Mouse (Mus musculus) cerebellum, adult 2 months (tissue): ENCODE measurements around the gene Axdnd1. TPM values are rescaled to one million over a fixed set of nuclear protein-coding genes. Genes with fewer than 3 reads are reported as not detected.
"Not testable (repeated sequence)": the region's sequence is repeated elsewhere in the genome, so short reads cannot be mapped to it uniquely, and the experiment has no call there.

Source experiments
- DNase-seq, 2 experiments: peaks; one replicate each; pipeline ENCODE4 v3.0.0; 2021
- H3K27ac ChIP-seq: fragments of 200-500 bp; 2 replicates; pipeline ENCODE4 v1.5.1; 2012; ENCODE audit warnings: low read length, control low read depth, inconsistent platforms; ENCODE audit not compliant: insufficient read depth
- H3K27me3 ChIP-seq: fragments of 200-500 bp; 2 replicates; pipeline ENCODE4 v1.6.1; 2012; ENCODE audit warnings: inconsistent platforms, mild to moderate bottlenecking, low read length, moderate library complexity; ENCODE audit not compliant: control insufficient read depth, insufficient read depth
- H3K4me1 ChIP-seq: fragments of 200-500 bp; 2 replicates; pipeline ENCODE4 v1.6.1; 2011; ENCODE audit warnings: low read length; ENCODE audit not compliant: control insufficient read depth, insufficient read depth
- H3K4me3 ChIP-seq: fragments of 200-500 bp; replicated peaks from 2 replicates; pipeline ENCODE3; 2011; ENCODE audit warnings: mild to moderate bottlenecking, low read depth, low read length, control low read depth; ENCODE audit not compliant: insufficient read depth
- CTCF ChIP-seq: fragments of 200-500 bp; IDR thresholded peaks from 2 replicates; pipeline ENCODE4 v1.5.1; 2011; ENCODE audit warnings: low read depth, mild to moderate bottlenecking, control low read depth, low read length, moderate library complexity, borderline replicate concordance; ENCODE audit not compliant: insufficient read depth
- POLR2A ChIP-seq: fragments of 200-500 bp; IDR thresholded peaks from 2 replicates; pipeline ENCODE4 v1.6.1; 2011; ENCODE audit warnings: low read length, control low read depth, borderline replicate concordance; ENCODE audit not compliant: insufficient read depth
- WGBS: fragments of 180-500 bp; shearing (Covaris S2); methylation state at CpG from one replicate; pipeline ENCODE4 v1.1.7; 2018; 5-methylcytosine and 5-hydroxymethylcytosine counted together
- polyA plus RNA-seq: library from polyadenylated mRNA; depleted of rRNA; stranded (reverse); fragments of >200 nt; gene quantifications from 2 replicates; pipeline ENCODE4 v1.2.3, GENCODE M21; 2012

The Axdnd1 gene
- polyA plus RNA-seq, 1 experiment: 0.38 TPM

GRCm38 (mm10) chr1:156302911-156303749, 117.8 kb downstream of the Axdnd1 start, which contains the start of gene Tdrd5:
Gene Tdrd5, minus strand, starts transcription at chr1:156303664.
- H3K27ac ChIP-seq: no peak within 1 kb of the TSS
- H3K27me3 ChIP-seq: no peaks in the 10 kb centered on the region; the same call in 1 of the 2 replicates
- peak within 1 kb of the TSS; percentile 33 for H3K4me3 ChIP-seq
- no peaks in the 10 kb centered on the region for H3K4me1 ChIP-seq
- DNase-seq: peak; percentile 9 to 26
- TF ChIP-seq POLR2A (no peak), CTCF (no peak)
- WGBS: under 1% methylated on average over 85 of the region's 85 CpGs

GRCm38 (mm10) chr1:156290016-156290415, 130.9 kb downstream of the Axdnd1 start:
- WGBS: 97% methylated on average over 6 of the region's 6 CpGs

GRCm38 (mm10) chr1:156289222-156289587, 131.8 kb downstream of the Axdnd1 start:
- DNase-seq, H3K27ac ChIP-seq, H3K27me3 ChIP-seq, H3K4me3 ChIP-seq, H3K4me1 ChIP-seq: not testable (repeated sequence)
- WGBS: 61% methylated on average over 10 of the region's 10 CpGs

More at GRCm38 (mm10) chr1:156290016-156290415, 130.9 kb downstream of the Axdnd1 start:
- H3K27me3 ChIP-seq: no peaks in the 10 kb centered on the region
- H3K27ac ChIP-seq: no peak overlapping the region
- TF ChIP-seq CTCF: no peak
- no peak for TF ChIP-seq POLR2A
- DNase-seq: no peak
- H3K4me1 ChIP-seq: no peaks in the 10 kb centered on the region
- H3K4me3 ChIP-seq: no peak overlapping the region

- WGBS: 73% methylated on average over 9 of the region's 9 CpGs
- Histone ChIP-seq H3K27me3 (no peaks in the 10 kb centered on the region), H3K27ac (no peak overlapping the region), H3K4me1 (no peaks in the 10 kb centered on the region), H3K4me3 (no peak overlapping the region)
- TF ChIP-seq POLR2A: no peak
- DNase-seq: no peak
These were observed 132.3 kb downstream of the Axdnd1 start for GRCm38 (mm10) chr1:156288556-156289221.

GRCm38 (mm10) chr1:156285541-156285896, 135.4 kb downstream of the Axdnd1 start:
- TF ChIP-seq CTCF (no peak), POLR2A (no peak)
- 54% methylated on average over 5 of the region's 5 CpGs for WGBS
- H3K27ac ChIP-seq: no peak overlapping the region
- no peaks in the 10 kb centered on the region for H3K4me1 ChIP-seq
- no peak overlapping the region for H3K4me3 ChIP-seq
- DNase-seq: no peak
- H3K27me3 ChIP-seq: no peaks in the 10 kb centered on the region

GRCm38 (mm10) chr1:156284851-156285540, 136.0 kb downstream of the Axdnd1 start:
- no peak for TF ChIP-seq CTCF
- TF ChIP-seq POLR2A: no peak
- Histone ChIP-seq H3K4me1 (no peaks in the 10 kb centered on the region), H3K4me3 (no peak overlapping the region), H3K27ac (no peak overlapping the region), H3K27me3 (no peaks in the 10 kb centered on the region)
- no peak for DNase-seq
- whole genome bisulfite sequencing: 37% methylated on average over 9 of the region's 9 CpGs

- TF ChIP-seq POLR2A (no peak), CTCF (no peak)
- Histone ChIP-seq H3K27ac (no peak overlapping the region), H3K4me3 (no peak overlapping the region), H3K27me3 (no peaks in the 10 kb centered on the region), H3K4me1 (no peaks in the 10 kb centered on the region)
- WGBS: 63% methylated on average over 10 of the region's 10 CpGs
- no peak for DNase-seq
These were observed 136.8 kb downstream of the Axdnd1 start for GRCm38 (mm10) chr1:156284207-156284606.

GRCm38 (mm10) chr1:156280131-156280530, 140.8 kb downstream of the Axdnd1 start:
- TF ChIP-seq CTCF (no peak), POLR2A (no peak)
- Histone ChIP-seq H3K27me3 (no peaks in the 10 kb centered on the region), H3K27ac (no peak overlapping the region), H3K4me1 (no peaks in the 10 kb centered on the region), H3K4me3 (no peak overlapping the region)
- no peak for DNase-seq
- 78% methylated on average over 7 of the region's 7 CpGs for WGBS
